Mouse (Mus musculus) forebrain, postnatal 0 days (tissue): ENCODE results near the gene Olfr191. TPM values are rescaled to one million over a fixed set of nuclear protein-coding genes. Genes with fewer than 3 reads are reported as not detected.
"Not testable (repeated sequence)": the region's sequence is repeated elsewhere in the genome, so short reads cannot be mapped to it uniquely, and the experiment has no call there.

Experiments used
- ATAC-seq: fragments of 200-750 bp; cut with Nextera tagmentation; 2 replicates; pipeline ENCODE4 v1.8.0; 2017; ENCODE audit warnings: mild to moderate bottlenecking, moderate library complexity
- DNase-seq: peaks from one replicate; pipeline ENCODE4 v3.0.0-alpha.2; 2015
- H3K27ac ChIP-seq: fragments of 300-500 bp; sonication (generic); 2 replicates; pipeline ENCODE4 v1.5.1; 2014; ENCODE audit warnings: low read depth, mild to moderate bottlenecking, antibody characterized with exemption, low read length, moderate library complexity, mixed read lengths
- H3K27me3 ChIP-seq: fragments of 300-500 bp; sonication (generic); 2 replicates; pipeline ENCODE4 v1.6.1; 2014; ENCODE audit warnings: mild to moderate bottlenecking, low read length, mixed read lengths; ENCODE audit not compliant: insufficient read depth
- H3K36me3 ChIP-seq: fragments of 300-500 bp; sonication (generic); 2 replicates; pipeline ENCODE4 v1.6.1; 2014; ENCODE audit warnings: mild to moderate bottlenecking, moderate library complexity; ENCODE audit not compliant: insufficient read depth
- H3K4me1 ChIP-seq: fragments of 300-500 bp; sonication (generic); 2 replicates; pipeline ENCODE4 v1.6.1; 2014; ENCODE audit warnings: antibody characterized with exemption; ENCODE audit not compliant: insufficient read depth
- H3K4me2 ChIP-seq: fragments of 300-500 bp; sonication (generic); 2 replicates; pipeline ENCODE4 v1.6.1; 2014; ENCODE audit warnings: low read depth, mild to moderate bottlenecking, moderate library complexity
- H3K4me3 ChIP-seq: fragments of 300-500 bp; sonication (generic); 2 replicates; pipeline ENCODE4 v1.5.1; 2014; ENCODE audit warnings: low read depth, low read length, mixed read lengths
- H3K9ac ChIP-seq: fragments of 300-500 bp; sonication (generic); 2 replicates; pipeline ENCODE4 v1.6.1; 2014; ENCODE audit warnings: mild to moderate bottlenecking
- H3K9me3 ChIP-seq: fragments of 300-500 bp; sonication (generic); 2 replicates; pipeline ENCODE4 v1.6.1; 2016; ENCODE audit warnings: low read length
- CTCF ChIP-seq: sonication (generic); IDR thresholded peaks from 2 replicates; pipeline ENCODE4 v1.5.1; 2016; ENCODE audit warnings: antibody characterized with exemption, control low read depth, low read depth
- WGBS: fragments of 180-500 bp; shearing (Covaris S2); extraction: QIAGEN DNeasy Blood & Tissue Kit; methylation state at CpG from one replicate; pipeline ENCODE4 v1.1.7; 2014; 5-methylcytosine and 5-hydroxymethylcytosine counted together
- polyA plus RNA-seq: library from polyadenylated mRNA; unstranded; fragments of >200 nt; fragmentation: Nextera tagmentation; extraction: Ambion mirVana; gene quantifications from 2 replicates; pipeline ENCODE4 v1.2.1, GENCODE M21; 2015
- total RNA-seq: library from RNA; depleted of rRNA; stranded (reverse); fragments of >200 nt; gene quantifications from 2 replicates; pipeline ENCODE4 v1.2.3, GENCODE M21; 2014; rRNA removed

Olfr191 gene
- total RNA-seq (not detected in 2 replicates), polyA plus RNA-seq (not detected in 2 replicates)

DNA sequence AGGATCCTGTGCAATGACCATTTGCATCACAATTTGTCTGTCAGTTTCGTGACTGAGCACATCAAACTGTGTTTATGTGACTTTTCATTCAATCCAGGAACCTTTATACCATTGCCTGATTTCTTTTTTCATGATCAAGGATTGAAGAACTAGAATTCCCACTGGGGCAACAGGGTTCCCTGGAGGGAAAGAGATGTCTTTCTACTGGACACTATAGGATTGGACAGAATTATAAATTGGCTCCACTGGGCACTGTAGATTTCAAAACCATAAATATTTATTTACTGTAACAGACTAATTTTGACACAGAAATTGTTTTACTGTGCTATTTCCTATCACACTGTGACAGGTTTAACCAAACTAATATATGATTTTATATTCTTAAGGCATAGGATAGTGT, at the start of gene Olfr191:
Olfr191 (minus strand) TSS at position 101 of the 400 bp plus-strand sequence.
- H3K4me1 ChIP-seq, H3K4me2 ChIP-seq, H3K9ac ChIP-seq, DNase-seq, H3K9me3 ChIP-seq, H3K27ac ChIP-seq, H3K36me3 ChIP-seq, ATAC-seq, H3K27me3 ChIP-seq, H3K4me3 ChIP-seq: not testable (repeated sequence)
- 48% methylated on average over 1 of the region's 1 CpGs for WGBS

DNA sequence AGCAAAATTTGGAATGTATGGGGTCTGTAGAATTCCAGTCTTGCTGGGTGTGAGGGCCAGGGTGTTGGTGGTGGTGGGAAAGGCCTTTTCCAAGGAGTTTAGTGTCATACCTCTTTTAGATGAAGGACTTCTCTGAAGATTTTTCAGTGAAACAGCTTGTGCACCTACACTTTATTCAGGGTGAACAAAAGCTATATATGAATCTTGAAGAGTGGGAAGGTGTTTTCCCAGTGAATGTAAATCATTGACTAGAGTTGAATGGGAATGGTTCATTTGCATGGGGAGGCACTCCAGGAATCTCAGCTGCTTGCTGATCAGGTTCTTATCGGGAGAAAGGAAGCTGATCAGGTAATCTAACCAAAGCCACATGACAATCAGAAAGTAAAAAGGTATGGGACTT, 41.1 kb upstream of the Olfr191 start:
- Histone ChIP-seq H3K4me1 (no peaks in the 10 kb centered on the region), H3K27ac (no peak overlapping the region), H3K36me3 (no peaks in the 10 kb centered on the region), H3K27me3 (no peaks in the 10 kb centered on the region), H3K9me3 (no peaks in the 10 kb centered on the region), H3K9ac (no peak overlapping the region), H3K4me2 (no peak overlapping the region), H3K4me3 (no peak overlapping the region)
- no peak for TF ChIP-seq CTCF
- DNase-seq, result no peak
- 94% methylated on average over 1 of the region's 1 CpGs for WGBS
- ATAC-seq, result no peak

- Histone ChIP-seq H3K36me3 (no peaks in the 10 kb centered on the region), H3K4me1 (no peaks in the 10 kb centered on the region), H3K27ac (no peak within 1 kb of the TSS), H3K4me3 (no peak within 1 kb of the TSS), H3K27me3 (no peaks in the 10 kb centered on the region), H3K9me3 (no peaks in the 10 kb centered on the region), H3K4me2 (no peak within 1 kb of the TSS), H3K9ac (no peak within 1 kb of the TSS)
- DNase-seq (no peak), ATAC-seq (no peak)
- no peak for TF ChIP-seq CTCF
Observed at GRCm38 (mm10) chr16:59120969-59121368, 31.3 kb upstream of the Olfr191 start, which contains the start of gene Olfr194. Olfr194 (minus strand) TSS chr16:59121069.

- Histone ChIP-seq H3K4me1 (no peaks in the 10 kb centered on the region), H3K27ac (no peak within 1 kb of the TSS), H3K4me3 (no peak within 1 kb of the TSS), H3K9me3 (no peaks in the 10 kb centered on the region), H3K4me2 (no peak within 1 kb of the TSS), H3K9ac (no peak within 1 kb of the TSS), H3K27me3 (no peaks in the 10 kb centered on the region), H3K36me3 (no peaks in the 10 kb centered on the region)
- WGBS, result 77% methylated on average over 1 of the region's 1 CpGs
- ATAC-seq (no peak), DNase-seq (no peak)
- no peak for TF ChIP-seq CTCF
Observed at GRCm38 (mm10) chr16:59111781-59112180, 22.2 kb upstream of the Olfr191 start, which contains the start of gene Olfr193. Olfr193 (minus strand) TSS chr16:59111881.

DNA sequence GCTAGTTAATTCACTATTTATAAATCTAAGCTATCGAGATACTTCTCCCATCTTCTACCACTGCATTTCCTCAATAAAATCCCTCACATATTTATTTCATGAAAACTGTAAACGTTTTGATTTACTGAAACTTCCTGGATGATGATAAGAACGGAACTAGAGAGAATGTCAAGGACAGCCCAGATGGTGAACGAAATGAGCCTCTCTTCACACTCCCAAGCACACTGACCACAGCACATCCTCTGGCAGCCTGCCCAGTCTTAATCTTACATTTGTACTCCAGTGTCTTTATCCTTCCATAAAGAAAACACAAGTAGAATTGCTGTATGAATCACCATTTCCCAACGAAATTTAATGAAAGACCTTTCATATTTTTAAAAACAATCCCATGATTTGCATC, 18.9 kb upstream of the Olfr191 start:
- not testable (repeated sequence) for DNase-seq, H3K27me3 ChIP-seq, H3K4me1 ChIP-seq, H3K9ac ChIP-seq, ATAC-seq, H3K27ac ChIP-seq, H3K9me3 ChIP-seq, H3K36me3 ChIP-seq, H3K4me3 ChIP-seq, H3K4me2 ChIP-seq
- 63% methylated on average over 5 of the region's 5 CpGs for WGBS

GRCm38 (mm10) chr16:59105312-59105711, 15.7 kb upstream of the Olfr191 start:
- Histone ChIP-seq H3K27me3 (no peaks in the 10 kb centered on the region), H3K4me1 (no peaks in the 10 kb centered on the region), H3K27ac (no peak overlapping the region), H3K4me3 (no peak overlapping the region), H3K4me2 (no peak overlapping the region), H3K9ac (no peak overlapping the region), H3K36me3 (no peaks in the 10 kb centered on the region), H3K9me3 (no peaks in the 10 kb centered on the region)
- ATAC-seq (no peak), DNase-seq (no peak)
- no peak for TF ChIP-seq CTCF
- WGBS, result 88% methylated on average over 2 of the region's 2 CpGs

GRCm38 (mm10) chr16:59081113-59081512, 8.5 kb downstream of the Olfr191 start:
- not testable (repeated sequence) for H3K4me2 ChIP-seq, DNase-seq, H3K36me3 ChIP-seq, ATAC-seq, H3K9ac ChIP-seq, H3K4me1 ChIP-seq, H3K27me3 ChIP-seq, H3K9me3 ChIP-seq, H3K4me3 ChIP-seq, H3K27ac ChIP-seq
- WGBS, result 90% methylated on average over 2 of the region's 2 CpGs

DNA sequence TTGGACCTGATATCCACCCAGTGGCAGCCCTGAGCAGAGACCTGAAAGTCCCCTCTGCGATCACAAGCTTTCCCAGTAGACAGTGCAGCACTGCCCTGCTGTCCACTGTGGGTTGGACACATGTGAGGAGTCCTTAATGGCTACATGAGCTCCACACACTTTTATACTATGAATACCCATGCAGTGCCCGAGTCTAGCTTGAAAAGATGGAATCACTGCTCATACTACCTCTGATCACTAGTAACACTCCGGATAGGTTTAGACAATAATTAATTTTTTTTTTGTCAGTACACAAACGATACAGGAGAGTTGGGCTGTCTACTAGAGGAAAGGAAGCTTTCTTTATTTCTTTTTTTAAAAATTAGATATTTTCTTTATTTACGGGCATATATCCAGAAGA, 11.7 kb downstream of the Olfr191 start, which contains the start of gene Olfr190:
Olfr190 (minus strand) TSS at position 101 of the 400 bp plus-strand sequence.
- Histone ChIP-seq H3K4me3 (no peak within 1 kb of the TSS), H3K27me3 (no peaks in the 10 kb centered on the region), H3K4me2 (no peak within 1 kb of the TSS), H3K36me3 (no peaks in the 10 kb centered on the region), H3K9me3 (no peaks in the 10 kb centered on the region), H3K27ac (no peak within 1 kb of the TSS), H3K9ac (no peak within 1 kb of the TSS), H3K4me1 (no peaks in the 10 kb centered on the region)
- DNase-seq (no peak), ATAC-seq (no peak)
- TF ChIP-seq CTCF, result no peak
- 88% methylated on average over 5 of the region's 5 CpGs for WGBS
